In genomic region chr17:44108331-44108730, GRCm38 (mm10) we compare ENCODE assay signal across 25 mouse cellular contexts. TPM values are rescaled to one million over a fixed set of nuclear protein-coding genes. Genes with fewer than 3 reads are reported as not detected.
DNase-seq lines count a peak whose midpoint lies in the region; ATAC-seq and TF ChIP-seq lines count a peak whose summit lies in the region.
"Had no signal": no experiment of that assay in that cellular context is flagged by ENCODE, and none has a peak within 500 bp of the region (broad histone marks: within the 10 kb centered on the region; RNA-seq: fewer than 3 reads in every experiment).

No protein-coding gene starts in this region.

- intact Hi-C loops in gastrocnemius, adult 2 months (cut with DNase I), result no loop called here

- H3K27me3 ChIP-seq in limb, embryonic 13.5 days, result peaks cover 9% of the 10 kb centered on the region; the same call in 1 of the 2 replicates
- peaks cover 31% of the 10 kb centered on the region for H3K27me3 ChIP-seq in limb, embryonic 10.5 days (ENCODE audit: low read depth, poor library complexity, severe bottlenecking)
- H3K27me3 ChIP-seq in hindbrain, embryonic 16.5 days (replicated peaks; ENCODE audit: control insufficient read depth, insufficient read depth, low read length), result no peaks in the 10 kb centered on the region; the same call in 1 of the 2 replicates
- H3K27me3 ChIP-seq: liver, embryonic 13.5 days; lung, embryonic 15.5 days; neural tube, embryonic 12.5 days had no signal

- no peak overlapping the region for H3K4me3 ChIP-seq in gastrocnemius, adult 2 months
- no peak overlapping the region for H3K4me3 ChIP-seq in limb, embryonic 13.5 days
- no peak overlapping the region for H3K4me3 ChIP-seq in limb, embryonic 10.5 days
- H3K4me3 ChIP-seq in hindbrain, embryonic 16.5 days (ENCODE audit: low read length), result no peak overlapping the region
- H3K4me3 ChIP-seq: forebrain, embryonic 10.5 days; heart, embryonic 10.5 days; hindbrain, embryonic 10.5 days; limb, embryonic 12.5 days; liver, embryonic 13.5 days; lung, embryonic 15.5 days; neural tube, embryonic 12.5 days had no signal

- H3K36me3 ChIP-seq in limb, embryonic 13.5 days, result no peaks in the 10 kb centered on the region
- H3K36me3 ChIP-seq in limb, embryonic 10.5 days, result no peaks in the 10 kb centered on the region
- no peaks in the 10 kb centered on the region for H3K36me3 ChIP-seq in hindbrain, embryonic 16.5 days (ENCODE audit: control insufficient read depth, insufficient read depth, low read length)
- H3K36me3 ChIP-seq: forebrain, embryonic 10.5 days; heart, embryonic 10.5 days; hindbrain, embryonic 10.5 days; limb, embryonic 12.5 days; liver, embryonic 13.5 days; lung, embryonic 15.5 days; neural tube, embryonic 12.5 days had no signal

- TF ChIP-seq CTCF in gastrocnemius, adult 2 months (IDR thresholded peaks at IDR 0.05), result no peak

- no peak overlapping the region for H3K4me2 ChIP-seq in limb, embryonic 13.5 days (replicated peaks)
- H3K4me2 ChIP-seq in hindbrain, embryonic 16.5 days (ENCODE audit: low read length), result no peak overlapping the region
- H3K4me2 ChIP-seq: limb, embryonic 12.5 days; liver, embryonic 13.5 days; lung, embryonic 15.5 days; neural tube, embryonic 12.5 days had no signal

- H3K9ac ChIP-seq in limb, embryonic 13.5 days, result no peak overlapping the region
- H3K9ac ChIP-seq in hindbrain, embryonic 16.5 days (ENCODE audit: low read depth, low read length), result no peak overlapping the region
- H3K9ac ChIP-seq: forebrain, postnatal 0 days; limb, embryonic 12.5 days; liver, embryonic 13.5 days; lung, embryonic 15.5 days; neural tube, embryonic 12.5 days had no signal

- no peak for DNase-seq in gastrocnemius, adult 2 months
- DNase-seq in gastrocnemius, postnatal 4 days (ENCODE audit: low spot score in 2 of 2), result no peak
- no peak for DNase-seq in limb, embryonic 10.5 days (ENCODE audit: low spot score)
- peak; percentile 46 for DNase-seq in lung, postnatal 10 days
- no peak for DNase-seq in right cerebral cortex, postnatal 10 days (ENCODE audit: low spot score in 2 of 2)
- DNase-seq: adrenal gland, postnatal 25 days; cerebellum, adult 9-11 months; forebrain, postnatal 0 days; gastrocnemius, postnatal 36 days; kidney, postnatal 4 days; layer of hippocampus, adult 9-11 months; liver, embryonic 13.5 days; midbrain, embryonic 14.5 days; right cerebral cortex, postnatal 25 days; thymus, adult 18-20 months; thymus, postnatal 36 days had no signal

- H3K9me3 ChIP-seq in limb, embryonic 13.5 days, result no peaks in the 10 kb centered on the region
- no peaks in the 10 kb centered on the region for H3K9me3 ChIP-seq in limb, embryonic 10.5 days (replicated peaks)
- no peaks in the 10 kb centered on the region for H3K9me3 ChIP-seq in hindbrain, embryonic 16.5 days (ENCODE audit: control insufficient read depth, low read length)
- H3K9me3 ChIP-seq: forebrain, embryonic 10.5 days; heart, embryonic 10.5 days; hindbrain, embryonic 10.5 days; limb, embryonic 12.5 days; liver, embryonic 13.5 days; lung, embryonic 15.5 days; neural tube, embryonic 12.5 days had no signal

- no peak for ATAC-seq in limb, embryonic 13.5 days (ENCODE audit: low FRiP score, low read depth)
- ATAC-seq in hindbrain, embryonic 16.5 days, result no peak
- ATAC-seq: forebrain, postnatal 0 days; intestine, postnatal 0 days had no signal

- 74% methylated on average over 3 of the region's 3 CpGs for WGBS in limb, embryonic 13.5 days
- WGBS in limb, embryonic 10.5 days, result 86% methylated on average over 3 of the region's 3 CpGs
- 73% methylated on average over 3 of the region's 3 CpGs for WGBS in hindbrain, embryonic 16.5 days

- peak overlapping the region; percentile 58 for H3K27ac ChIP-seq in gastrocnemius, adult 2 months
- peak overlapping the region; percentile 24; the same call in 1 of the 2 replicates for H3K27ac ChIP-seq in limb, embryonic 13.5 days
- no peak overlapping the region for H3K27ac ChIP-seq in limb, embryonic 10.5 days
- H3K27ac ChIP-seq in hindbrain, embryonic 16.5 days (ENCODE audit: low read depth, low read length), result no peak overlapping the region
- H3K27ac ChIP-seq: forebrain, embryonic 10.5 days; heart, embryonic 10.5 days; hindbrain, embryonic 10.5 days; limb, embryonic 12.5 days; liver, embryonic 13.5 days; lung, embryonic 15.5 days; neural tube, embryonic 12.5 days had no signal

- H3K4me1 ChIP-seq in limb, embryonic 13.5 days, result peaks cover 10% of the 10 kb centered on the region
- H3K4me1 ChIP-seq in limb, embryonic 10.5 days, result peaks cover 11% of the 10 kb centered on the region
- H3K4me1 ChIP-seq in hindbrain, embryonic 16.5 days (ENCODE audit: control insufficient read depth, insufficient read depth, low read depth, low read length), result peaks cover 4% of the 10 kb centered on the region

RNA-seq across cellular contexts. Expression of gene Enpp4, which starts 2.7 kb away (rescaled TPM):
- total RNA-seq in gastrocnemius, adult 2 months (2021), result 10 to 100 TPM; 34.6 to 41.2 TPM
- 10 to 100 TPM in 1 of 2 experiments, 1 to 10 TPM in 1; 9.9 to 10.1 TPM for total RNA-seq in gastrocnemius, postnatal 4 days (2021)
- polyA plus RNA-seq in limb, embryonic 13.5 days (2015; fragmentation: Nextera tagmentation; extraction: Ambion mirVana), result 5.4 TPM in 2 replicates
- 2.0 and 2.4 TPM in 2 replicates for polyA plus RNA-seq in limb, embryonic 10.5 days (2016; fragmentation: Nextera tagmentation; extraction: Ambion mirVana)
- 6.2 and 6.8 TPM in 2 replicates for polyA plus RNA-seq in hindbrain, embryonic 16.5 days (2015; fragmentation: Nextera tagmentation; extraction: Ambion mirVana)

RNA-seq across cellular contexts. Expression of gene Enpp5, which starts 29.7 kb away (rescaled TPM):
- total RNA-seq in gastrocnemius, adult 2 months (2021), result 1 to 10 TPM; 6.2 to 7.1 TPM
- total RNA-seq in gastrocnemius, postnatal 4 days (2021), result 1 to 10 TPM; 6.1 to 7.3 TPM
- polyA plus RNA-seq in limb, embryonic 13.5 days (2015; fragmentation: Nextera tagmentation; extraction: Ambion mirVana), result 19.0 and 20.9 TPM in 2 replicates
- polyA plus RNA-seq in limb, embryonic 10.5 days (2016; fragmentation: Nextera tagmentation; extraction: Ambion mirVana), result 4.6 and 7.9 TPM in 2 replicates
- polyA plus RNA-seq in hindbrain, embryonic 16.5 days (2015; fragmentation: Nextera tagmentation; extraction: Ambion mirVana), result 134 and 137 TPM in 2 replicates

Comparison
In these comparisons a context has a peak if more than half of its experiments do, and no peak if none do; other contexts are left out.
1. H3K27ac ChIP-seq: peak in gastrocnemius, adult 2 months (single experiment) and limb, embryonic 13.5 days (single experiment); none in limb, embryonic 10.5 days (single experiment) and hindbrain, embryonic 16.5 days (single experiment).